Mouse (Mus musculus): ENCODE measurements around the gene Usp20. TPM values are rescaled to one million over a fixed set of nuclear protein-coding genes. Genes with fewer than 3 reads are reported as not detected.
"Not testable (repeated sequence)": the region's sequence is repeated elsewhere in the genome, so short reads cannot be mapped to it uniquely, and the experiment has no call there.

Gene Usp20
- polyA plus RNA-seq (2015; fragmentation: Nextera tagmentation; extraction: Ambion mirVana), result 19.1 and 22.7 TPM in 2 replicates

DNA sequence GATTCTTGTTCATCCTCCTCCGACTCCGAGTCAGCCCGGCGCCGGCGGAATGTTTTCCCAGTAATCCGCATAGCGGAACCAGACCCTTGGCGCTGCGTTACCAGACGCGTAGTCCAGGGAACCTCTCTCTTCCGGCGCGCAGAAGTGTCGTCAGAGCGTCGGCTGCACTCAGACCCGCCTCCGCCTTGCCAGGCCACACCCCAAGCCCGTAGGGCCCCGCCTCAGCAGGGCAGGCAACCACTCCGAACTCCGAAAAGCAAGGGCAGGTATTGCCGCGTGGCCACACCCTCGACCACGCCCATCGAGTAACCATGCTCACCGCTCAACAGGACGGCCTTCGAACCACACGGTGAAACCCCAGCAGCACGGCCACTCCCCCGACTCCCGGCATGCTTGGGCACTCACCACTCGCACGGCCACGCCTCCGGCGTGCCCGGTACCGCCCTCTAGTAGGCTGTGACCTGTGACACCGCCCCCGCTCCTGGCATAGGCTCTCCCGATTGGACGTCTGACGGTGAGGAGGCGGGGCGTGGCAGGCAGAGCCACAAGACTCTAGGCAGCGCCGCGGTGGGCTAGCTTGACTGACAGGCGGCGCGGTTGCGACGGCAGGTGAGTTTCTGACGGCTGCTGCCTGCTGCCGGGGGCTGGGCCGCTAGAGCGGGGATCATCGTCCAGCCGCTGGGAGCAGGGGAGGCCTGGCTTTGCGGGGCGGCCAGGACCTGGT, at the start of gene Usp20, which contains the start of gene BC005624:
Usp20 (plus strand) TSS at position 490 of the 724 bp plus-strand sequence.
BC005624 (minus strand) TSS at position 412 of the 724 bp plus-strand sequence.
- ATAC-seq (replicated peaks; ENCODE audit: low FRiP score), result peak; percentile 98
- H3K27me3 ChIP-seq, result no peaks in the 10 kb centered on the region
- peak within 1 kb of the TSS; percentile 68 for H3K9ac ChIP-seq
- H3K4me1 ChIP-seq, result peaks cover 33% of the 10 kb centered on the region
- under 1% methylated on average over 66 of the region's 66 CpGs for WGBS
- peak within 1 kb of the TSS; percentile 82 for H3K4me3 ChIP-seq (replicated peaks)
- H3K36me3 ChIP-seq, result peaks cover 30% of the 10 kb centered on the region
- H3K9me3 ChIP-seq (replicated peaks), result no peaks in the 10 kb centered on the region
- H3K4me2 ChIP-seq, result peak within 1 kb of the TSS; percentile 84
- peak within 1 kb of the TSS; percentile 77 for H3K27ac ChIP-seq

DNA sequence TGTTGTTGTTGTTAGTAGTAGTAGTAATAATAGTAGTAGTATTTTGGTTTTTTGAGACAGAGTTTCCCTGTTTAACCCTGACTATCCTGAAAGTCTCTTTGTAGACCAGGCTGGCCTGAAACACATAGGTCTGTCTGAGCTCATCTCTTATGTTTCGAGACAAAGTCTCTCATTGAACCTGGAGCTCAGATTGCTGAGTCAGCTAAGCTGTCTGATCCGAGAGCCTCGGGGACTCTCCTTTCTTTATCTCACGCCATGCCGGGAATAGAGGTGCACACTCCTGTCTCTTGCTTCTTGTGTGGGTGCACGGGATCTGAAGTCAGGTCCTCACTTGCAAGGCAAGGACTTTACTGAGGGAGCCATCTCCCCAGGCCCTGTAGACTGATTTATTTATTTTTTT, 49.0 kb upstream of the Usp20 start:
- Histone ChIP-seq H3K27ac (no peak overlapping the region), H3K4me2 (no peak overlapping the region), H3K36me3 (no peaks in the 10 kb centered on the region), H3K27me3 (peaks cover 4% of the 10 kb centered on the region; the same call in 1 of the 2 replicates), H3K4me1 (peaks cover 18% of the 10 kb centered on the region), H3K9me3 (replicated peaks) (no peaks in the 10 kb centered on the region), H3K9ac (no peak overlapping the region), H3K4me3 (replicated peaks) (no peak overlapping the region)
- ATAC-seq (replicated peaks; ENCODE audit: low FRiP score), result no peak
- 81% methylated on average over 6 of the region's 6 CpGs for WGBS

DNA sequence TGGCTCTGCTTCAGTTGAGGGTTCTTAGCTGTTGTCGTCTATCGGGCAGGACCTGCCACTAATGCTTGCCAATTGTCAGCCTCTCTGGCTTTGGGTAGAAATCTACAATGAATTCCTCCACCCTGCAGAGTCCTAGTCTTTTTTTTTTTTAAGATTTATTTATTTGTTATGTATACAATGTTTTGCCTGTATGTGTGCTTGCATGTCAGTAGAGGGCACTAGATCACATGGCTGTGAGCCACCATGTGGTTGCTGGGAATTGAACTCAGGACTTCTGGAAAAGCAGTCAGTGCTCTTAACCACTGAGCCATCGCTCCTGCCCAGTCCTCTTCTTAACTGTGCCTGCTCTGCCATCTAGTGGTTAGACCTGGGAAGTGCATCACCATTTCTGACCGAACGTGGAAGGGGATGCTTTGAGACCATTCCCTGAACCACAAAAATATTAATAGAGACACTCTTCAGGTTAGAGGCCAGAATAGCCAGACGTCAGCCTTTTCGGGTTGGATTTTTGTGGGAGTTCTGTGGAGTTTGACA, 48.1 kb upstream of the Usp20 start:
- Histone ChIP-seq H3K36me3 (no peaks in the 10 kb centered on the region), H3K4me1 (peaks cover 11% of the 10 kb centered on the region), H3K27ac (no peak overlapping the region), H3K9me3 (replicated peaks) (no peaks in the 10 kb centered on the region), H3K4me2 (no peak overlapping the region), H3K9ac (no peak overlapping the region), H3K4me3 (replicated peaks) (no peak overlapping the region), H3K27me3 (peaks cover 4% of the 10 kb centered on the region; the same call in 1 of the 2 replicates)
- no peak for ATAC-seq (replicated peaks; ENCODE audit: low FRiP score)
- WGBS, result 24% methylated on average over 7 of the region's 7 CpGs

DNA sequence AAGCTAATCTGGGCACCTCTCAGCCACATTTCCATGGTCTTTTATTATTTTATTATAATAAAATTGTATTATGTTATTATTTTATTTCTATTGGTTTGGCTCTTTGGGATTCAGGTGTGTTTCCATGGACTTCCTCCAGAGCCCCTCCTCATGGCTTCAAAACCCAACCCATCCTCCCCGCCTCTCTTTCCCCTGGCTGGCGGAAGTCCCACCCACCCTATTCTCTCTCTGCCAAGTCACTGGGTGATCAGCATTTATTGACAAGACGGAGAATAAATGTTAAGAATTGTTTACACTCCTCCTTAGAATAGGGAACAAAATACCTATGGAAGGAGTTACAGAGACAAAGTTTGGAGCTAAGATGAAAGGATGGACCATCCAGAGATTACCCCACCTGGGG, 45.3 kb upstream of the Usp20 start:
- 83% methylated on average over 3 of the region's 3 CpGs for WGBS
- H3K4me1 ChIP-seq, result no peaks in the 10 kb centered on the region
- H3K27ac ChIP-seq, result no peak overlapping the region
- H3K9me3 ChIP-seq (replicated peaks), result no peaks in the 10 kb centered on the region
- no peaks in the 10 kb centered on the region for H3K36me3 ChIP-seq
- H3K27me3 ChIP-seq, result peaks cover 4% of the 10 kb centered on the region; the same call in 1 of the 2 replicates
- ATAC-seq (replicated peaks; ENCODE audit: low FRiP score), result no peak
- H3K4me3 ChIP-seq (replicated peaks), result no peak overlapping the region
- H3K9ac ChIP-seq, result no peak overlapping the region
- no peak overlapping the region for H3K4me2 ChIP-seq

DNA sequence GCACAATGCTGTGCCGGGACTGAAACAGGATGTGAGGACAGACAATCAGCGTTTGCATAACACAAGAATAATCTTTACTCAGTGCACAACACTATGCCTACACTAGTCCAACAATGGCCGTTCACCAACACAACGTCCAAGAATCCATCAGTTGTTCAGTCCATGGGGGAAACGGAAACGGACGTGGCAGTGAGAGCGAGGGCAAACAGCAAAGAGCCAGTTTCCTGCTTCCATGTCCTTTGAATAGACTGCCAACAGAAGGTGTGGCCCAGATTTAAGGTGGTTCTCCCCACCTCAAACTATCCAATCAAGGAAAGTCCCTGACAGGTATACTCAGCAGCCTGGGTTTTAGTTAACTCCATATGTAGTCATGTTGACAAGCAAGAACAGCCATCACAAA, 44.3 kb upstream of the Usp20 start:
- H3K9me3 ChIP-seq (replicated peaks), result no peaks in the 10 kb centered on the region
- 75% methylated on average over 8 of the region's 8 CpGs for WGBS

DNA sequence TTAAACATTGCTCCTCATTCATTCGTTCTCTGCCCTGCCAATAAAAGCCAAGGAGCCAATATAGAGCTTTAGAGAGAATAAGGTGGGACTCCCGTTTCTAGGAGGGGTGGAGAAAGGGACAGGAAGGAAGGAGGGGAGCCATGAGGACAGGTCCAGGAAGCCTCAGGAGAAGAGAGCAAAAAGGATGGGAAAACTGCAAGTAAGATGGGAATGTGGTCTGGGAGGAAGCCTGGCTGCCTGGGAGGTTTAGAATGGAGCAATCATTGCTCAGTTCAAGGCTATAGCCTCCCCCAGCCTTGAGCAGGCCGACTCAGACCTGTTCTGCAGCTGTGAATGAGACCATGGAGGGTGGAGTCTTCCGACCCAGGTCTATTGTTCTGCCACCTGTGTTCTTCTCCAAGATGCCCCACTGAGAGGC, 43.5 kb upstream of the Usp20 start:
- Histone ChIP-seq H3K9me3 (replicated peaks) (no peaks in the 10 kb centered on the region), H3K36me3 (no peaks in the 10 kb centered on the region), H3K4me2 (no peak overlapping the region), H3K4me3 (replicated peaks) (no peak overlapping the region), H3K27ac (no peak overlapping the region), H3K27me3 (peaks cover 4% of the 10 kb centered on the region; the same call in 1 of the 2 replicates), H3K9ac (no peak overlapping the region), H3K4me1 (peaks cover 6% of the 10 kb centered on the region; the same call in 1 of the 2 replicates)
- WGBS, result 50% methylated on average over 4 of the region's 4 CpGs
- ATAC-seq (replicated peaks; ENCODE audit: low FRiP score), result no peak

More for the DNA sequence above, 44.3 kb upstream of the Usp20 start:
- H3K27ac ChIP-seq, result no peak overlapping the region
- H3K4me3 ChIP-seq (replicated peaks), result no peak overlapping the region
- no peak overlapping the region for H3K4me2 ChIP-seq
- ATAC-seq (replicated peaks; ENCODE audit: low FRiP score), result no peak
- H3K9ac ChIP-seq, result no peak overlapping the region
- peaks cover 4% of the 10 kb centered on the region; the same call in 1 of the 2 replicates for H3K27me3 ChIP-seq
- no peaks in the 10 kb centered on the region for H3K36me3 ChIP-seq
- H3K4me1 ChIP-seq, result peaks cover 3% of the 10 kb centered on the region; the same call in 1 of the 2 replicates

DNA sequence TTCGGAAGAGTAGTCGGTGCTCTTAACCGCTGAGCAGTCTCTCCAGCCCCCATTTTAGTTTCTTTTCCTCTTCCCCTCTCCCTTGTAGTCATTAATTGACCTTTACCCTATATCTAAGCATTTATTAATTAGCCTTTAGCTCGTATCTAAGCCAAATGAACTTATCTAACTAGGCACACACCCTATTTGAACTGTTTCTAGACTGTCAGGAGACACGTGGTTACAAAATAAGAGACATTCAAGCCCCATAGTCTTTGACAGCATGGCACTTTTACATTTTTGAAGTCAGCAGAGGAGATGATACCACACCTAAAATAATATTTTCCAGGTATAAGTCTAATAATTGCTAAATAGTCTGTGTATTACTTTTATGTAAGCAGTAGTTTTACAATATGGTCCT, 40.5 kb upstream of the Usp20 start:
- no peaks in the 10 kb centered on the region for H3K36me3 ChIP-seq
- no peak overlapping the region for H3K9ac ChIP-seq
- no peak overlapping the region for H3K27ac ChIP-seq
- H3K4me3 ChIP-seq (replicated peaks), result no peak overlapping the region
- ATAC-seq (replicated peaks; ENCODE audit: low FRiP score), result no peak
- H3K27me3 ChIP-seq, result no peaks in the 10 kb centered on the region
- H3K9me3 ChIP-seq (replicated peaks), result no peaks in the 10 kb centered on the region
- no peak overlapping the region for H3K4me2 ChIP-seq
- 91% methylated on average over 5 of the region's 5 CpGs for WGBS
- peaks cover 6% of the 10 kb centered on the region; the same call in 1 of the 2 replicates for H3K4me1 ChIP-seq

DNA sequence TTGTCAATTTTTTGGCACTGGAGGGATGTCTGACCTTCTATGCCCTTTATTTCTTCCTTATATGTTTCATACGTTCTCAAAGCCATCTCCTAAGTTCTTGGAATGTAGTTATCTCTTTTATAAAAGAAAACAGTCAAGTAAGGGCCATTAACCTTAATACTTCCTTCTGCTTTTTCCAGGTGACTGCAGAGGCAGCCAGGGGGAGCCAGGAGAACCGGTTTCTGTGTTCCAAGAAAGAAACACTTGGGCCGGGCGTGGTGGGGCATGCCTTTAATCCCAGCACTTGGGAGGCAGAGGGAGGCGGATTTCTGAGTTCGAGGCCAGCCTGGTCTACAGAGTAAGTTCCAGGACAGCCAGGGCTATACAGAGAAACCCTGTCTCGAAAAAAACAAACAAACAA, 40.0 kb upstream of the Usp20 start:
- H3K27ac ChIP-seq; H3K36me3 ChIP-seq; H3K9ac ChIP-seq; ATAC-seq (replicated peaks; ENCODE audit: low FRiP score); H3K4me3 ChIP-seq (replicated peaks); H3K27me3 ChIP-seq; H3K9me3 ChIP-seq (replicated peaks); H3K4me2 ChIP-seq; H3K4me1 ChIP-seq: not testable (repeated sequence)
- WGBS, result 42% methylated on average over 7 of the region's 7 CpGs

DNA sequence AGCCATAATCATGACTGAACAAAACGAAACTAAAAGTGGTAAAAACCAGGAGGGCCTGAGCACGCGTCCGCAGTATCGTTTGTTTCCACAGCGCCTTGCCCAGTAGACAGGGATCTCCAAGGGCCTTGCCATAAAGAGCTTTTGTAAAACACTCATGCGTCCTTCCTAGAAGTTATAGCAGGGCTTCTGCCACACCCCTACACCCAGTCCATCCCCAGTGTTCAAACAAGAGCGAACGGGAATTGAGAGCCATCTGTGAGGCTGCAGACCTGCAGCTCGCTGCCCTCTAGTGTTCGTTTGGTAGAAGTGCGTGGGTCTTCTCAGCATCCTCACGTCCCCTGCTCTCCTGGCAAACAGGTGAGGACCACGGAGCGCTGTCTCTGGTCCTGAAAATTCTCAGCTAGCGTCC, 39.5 kb upstream of the Usp20 start:
- WGBS, result 28% methylated on average over 16 of the region's 16 CpGs
- H3K4me2 ChIP-seq, result peak overlapping the region; percentile 53
- H3K4me1 ChIP-seq, result peaks cover 6% of the 10 kb centered on the region; the same call in 1 of the 2 replicates
- no peaks in the 10 kb centered on the region for H3K9me3 ChIP-seq (replicated peaks)
- H3K27me3 ChIP-seq, result 0 out of 2 replicates have a peak, but pooled peaks cover 4% of the 10 kb centered on the region
- 0 out of 2 replicates have a peak, but pooled peaks have one; percentile 56 for ATAC-seq (replicated peaks; ENCODE audit: low FRiP score)
- H3K36me3 ChIP-seq, result no peaks in the 10 kb centered on the region
- H3K27ac ChIP-seq, result no peak overlapping the region
- no peak overlapping the region for H3K9ac ChIP-seq
- H3K4me3 ChIP-seq (replicated peaks), result peak overlapping the region; percentile 38

DNA sequence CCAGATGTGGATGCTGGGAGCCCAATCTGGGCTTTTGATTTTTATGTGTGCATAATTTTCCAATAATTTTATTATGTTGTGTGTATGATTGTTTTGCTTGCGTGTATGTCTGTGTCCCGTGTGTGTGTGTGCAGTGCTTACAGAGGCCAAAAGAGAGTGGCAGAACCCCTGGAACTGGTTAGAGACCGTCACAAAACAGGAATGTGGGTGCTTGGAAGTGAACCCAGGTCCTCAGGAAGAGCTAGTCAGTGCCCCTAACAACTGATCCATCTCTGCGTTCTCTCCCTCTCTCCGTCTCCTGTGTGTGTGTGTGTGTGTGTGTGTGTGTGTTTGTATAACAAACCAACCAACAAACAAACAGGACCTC, 29.6 kb upstream of the Usp20 start:
- H3K36me3 ChIP-seq, result peaks cover 26% of the 10 kb centered on the region
- H3K27ac ChIP-seq, result peak overlapping the region; percentile 95
- 30% methylated on average over 5 of the region's 5 CpGs for WGBS
- peak overlapping the region; percentile 89; the same call in 1 of the 2 replicates for H3K9ac ChIP-seq
- peak; percentile 38 for ATAC-seq (replicated peaks; ENCODE audit: low FRiP score)
- peak overlapping the region; percentile 93 for H3K4me3 ChIP-seq (replicated peaks)
- H3K4me1 ChIP-seq, result peaks cover 34% of the 10 kb centered on the region
- peak overlapping the region; percentile 82 for H3K4me2 ChIP-seq
- no peaks in the 10 kb centered on the region for H3K9me3 ChIP-seq (replicated peaks)
- 0 out of 2 replicates have a peak, but pooled peaks cover under 1% of the 10 kb centered on the region for H3K27me3 ChIP-seq

DNA sequence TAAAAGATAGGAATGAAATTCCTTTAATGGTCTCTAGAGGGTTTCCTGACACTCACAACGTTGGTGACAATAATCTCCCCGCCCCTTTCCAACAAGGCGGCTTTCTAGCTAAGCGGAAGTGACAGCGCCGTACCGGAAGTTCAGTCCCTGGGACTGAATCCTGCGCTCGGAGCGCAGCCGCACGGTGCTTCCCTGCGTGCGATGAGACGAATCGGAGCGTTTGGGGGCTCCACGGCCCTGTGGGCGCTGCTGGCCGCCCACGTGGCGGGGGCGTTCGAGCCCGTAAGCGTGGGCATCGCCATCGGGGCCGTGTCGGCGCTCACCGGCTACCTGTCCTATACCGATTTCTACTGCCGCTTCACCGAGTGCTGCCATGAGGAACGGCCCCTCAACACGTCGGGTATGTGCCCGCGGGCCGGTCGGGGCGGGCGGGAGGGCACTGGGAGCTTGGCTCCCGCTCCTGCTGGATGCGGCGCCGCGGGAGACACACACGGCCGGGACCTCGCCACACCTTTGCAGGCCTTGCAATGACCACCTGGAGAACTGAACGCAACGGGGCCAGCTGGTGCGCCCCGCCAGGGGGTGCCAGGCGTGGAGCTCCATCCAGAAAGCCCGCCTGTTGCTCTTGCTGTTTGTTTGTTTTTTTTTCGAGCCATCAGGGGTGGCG, 29.1 kb upstream of the Usp20 start, which contains the start of gene Tor1b:
Tor1b (plus strand) TSS at position 136 of the 667 bp plus-strand sequence.
- WGBS, result under 1% methylated on average over 57 of the region's 60 CpGs

DNA sequence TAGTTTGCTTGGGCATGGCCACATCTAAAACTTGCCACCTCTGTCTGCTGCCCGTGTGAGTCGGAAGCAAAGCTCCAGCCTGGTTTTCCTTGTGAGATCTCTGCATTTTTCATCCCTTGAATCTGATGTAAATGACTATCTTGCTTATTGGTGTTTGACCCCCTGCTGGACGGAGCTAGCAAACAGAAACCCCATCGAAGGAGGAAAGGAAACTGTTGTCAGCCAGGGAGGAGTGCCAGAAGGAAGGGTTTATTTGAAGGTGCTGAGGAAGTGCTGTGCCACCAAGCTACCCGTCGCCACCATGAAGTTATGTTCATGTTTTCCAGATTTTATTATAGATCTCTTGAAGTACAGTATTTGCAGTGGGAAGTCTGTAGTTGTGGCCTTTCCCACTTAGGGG, 27.3 kb upstream of the Usp20 start:
- peaks cover 34% of the 10 kb centered on the region for H3K4me1 ChIP-seq
- H3K27me3 ChIP-seq, result no peaks in the 10 kb centered on the region
- no peak overlapping the region for H3K27ac ChIP-seq
- ATAC-seq (replicated peaks; ENCODE audit: low FRiP score), result no peak
- peaks cover 49% of the 10 kb centered on the region for H3K36me3 ChIP-seq
- 0 out of 2 replicates have a peak overlapping the region, but pooled peaks have one; percentile 93 for H3K4me3 ChIP-seq (replicated peaks)
- H3K9ac ChIP-seq, result no peak overlapping the region
- WGBS, result 64% methylated on average over 6 of the region's 6 CpGs
- H3K4me2 ChIP-seq, result peak overlapping the region; percentile 82
- H3K9me3 ChIP-seq (replicated peaks), result no peaks in the 10 kb centered on the region

More for the DNA sequence above, 29.1 kb upstream of the Usp20 start, which contains the start of gene Tor1b:
- H3K27me3 ChIP-seq, result no peaks in the 10 kb centered on the region
- H3K9ac ChIP-seq, result peak within 1 kb of the TSS; percentile 89
- peaks cover 34% of the 10 kb centered on the region for H3K4me1 ChIP-seq
- peak within 1 kb of the TSS; percentile 93 for H3K4me3 ChIP-seq (replicated peaks)
- H3K9me3 ChIP-seq (replicated peaks), result no peaks in the 10 kb centered on the region
- H3K27ac ChIP-seq, result peak within 1 kb of the TSS; percentile 95
- peak within 1 kb of the TSS; percentile 82 for H3K4me2 ChIP-seq
- peaks cover 31% of the 10 kb centered on the region for H3K36me3 ChIP-seq
- peak; percentile 86 for ATAC-seq (replicated peaks; ENCODE audit: low FRiP score)

Measured in kidney, embryonic 15.5 days (tissue).